In the genomic region with DNA sequence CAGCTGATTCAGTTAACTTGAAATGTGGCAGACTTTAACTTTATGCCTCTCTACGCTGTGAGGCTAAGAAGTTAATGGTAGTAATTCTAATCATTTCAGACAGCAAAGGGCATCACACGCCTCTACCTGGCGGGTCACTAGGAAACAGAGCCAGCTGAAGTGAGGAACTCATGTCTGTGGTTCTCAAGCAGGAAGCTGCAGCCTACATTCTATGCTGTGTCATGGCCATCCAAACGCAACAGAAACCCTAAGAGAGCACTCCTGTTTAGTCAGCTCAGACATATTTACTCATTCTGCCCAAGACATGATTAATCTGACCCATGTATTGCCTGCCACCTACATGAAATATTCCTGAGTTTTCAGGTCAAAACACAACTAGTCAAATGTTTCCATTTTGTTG, we compare ENCODE assay signal across 14 mouse cellular contexts. TPM values are rescaled to one million over a fixed set of nuclear protein-coding genes. Genes with fewer than 3 reads are reported as not detected.
A peak's percentile ranks its signal among the peaks of the same experiment; 100 is the strongest.
ATAC-seq lines count a peak whose summit lies in the region.
"Had no signal": no experiment of that assay in that cellular context is flagged by ENCODE, and none has a peak within 500 bp of the region (broad histone marks: within the 10 kb centered on the region; RNA-seq: fewer than 3 reads in every experiment).

No protein-coding gene starts in this region.

- 0 out of 2 replicates have a peak, but pooled peaks have one; percentile 36 for ATAC-seq in common myeloid progenitor, adult 5-6 weeks (replicated peaks; ENCODE audit: low read depth, poor library complexity, severe bottlenecking)
- peak; percentile 72 to 85 for ATAC-seq in hematopoietic stem cell, adult 5-6 weeks (replicated peaks in 1 of 2; ENCODE audit: insufficient read depth in 1 of 2, low FRiP score in 2 of 2, low TSS enrichment in 1 of 2, low read depth in 1 of 2, poor library complexity in 2 of 2, severe bottlenecking in 2 of 2)

RNA-seq across cellular contexts. Expression of a gene that starts 24.7 kb away (rescaled TPM):
- not detected in 2 replicates for total RNA-seq in common myeloid progenitor, adult 5-6 weeks (2017)
- not detected in 2 replicates for total RNA-seq in hematopoietic stem cell, adult 5-6 weeks (2017)
- total RNA-seq: adrenal gland, adult 18-20 months; adrenal gland, postnatal 25 days; adrenal gland, postnatal 4 days; CH12.LX; ES-E14; G1E; MEL had no signal

RNA-seq across cellular contexts. Expression of a gene that starts 51.8 kb away (rescaled TPM):
- not detected in 2 replicates for total RNA-seq in common myeloid progenitor, adult 5-6 weeks (2017)
- not detected in 2 replicates for total RNA-seq in hematopoietic stem cell, adult 5-6 weeks (2017)
- total RNA-seq: adrenal gland, adult 18-20 months; adrenal gland, adult 2 months; adrenal gland, adult 8-10 months; adrenal gland, postnatal 10 days; adrenal gland, postnatal 14 days; adrenal gland, postnatal 25 days; adrenal gland, postnatal 36 days; adrenal gland, postnatal 4 days; CH12.LX; ES-E14; MEL had no signal

RNA-seq across cellular contexts. Expression of a gene that starts 54.1 kb away (rescaled TPM):
- total RNA-seq in common myeloid progenitor, adult 5-6 weeks (2017) = not detected in 2 replicates
- not detected in 2 replicates for total RNA-seq in hematopoietic stem cell, adult 5-6 weeks (2017)
- total RNA-seq: adrenal gland, adult 18-20 months; adrenal gland, adult 2 months; adrenal gland, adult 8-10 months; adrenal gland, postnatal 10 days; adrenal gland, postnatal 14 days; adrenal gland, postnatal 25 days; adrenal gland, postnatal 36 days; adrenal gland, postnatal 4 days; CH12.LX; ES-E14; MEL had no signal
